Mouse (Mus musculus): ENCODE data around the gene Sco1. TPM values are rescaled to one million over a fixed set of nuclear protein-coding genes. Genes with fewer than 3 reads are reported as not detected.

The Sco1 gene
- total RNA-seq, 2 experiments from 2014 or later = 2.7 to 4.0 TPM

GRCm38 (mm10) chr11:67039799-67040198 is 12.7 kb upstream of the Sco1 start:
- no peak; the same call in 1 of the 2 replicates for ATAC-seq (replicated peaks; ENCODE audit: low FRiP score, poor library complexity, severe bottlenecking)

GRCm38 (mm10) chr11:67040483-67040882 is 12.0 kb upstream of the Sco1 start:
- ATAC-seq (replicated peaks; ENCODE audit: low FRiP score, poor library complexity, severe bottlenecking) = no peak

DNA sequence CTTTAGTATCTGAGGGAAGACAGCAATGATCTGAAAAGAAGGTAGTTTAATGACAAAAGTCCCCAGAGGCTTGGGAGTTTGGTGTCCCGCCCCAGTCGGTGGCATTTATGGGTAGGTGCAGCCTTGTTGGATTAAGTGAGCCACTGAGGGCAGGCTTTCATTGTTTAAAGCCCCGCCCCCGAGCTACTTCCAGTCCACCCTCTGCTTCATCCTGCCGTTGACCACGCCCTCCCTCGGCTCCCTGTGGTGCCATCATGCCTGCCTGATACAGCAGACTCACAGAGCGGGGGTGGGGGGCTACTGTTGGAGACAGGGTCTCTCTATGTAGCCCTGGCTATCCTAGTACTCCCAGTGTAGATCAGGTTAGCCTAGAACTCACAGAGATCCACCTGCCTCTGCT is 9.5 kb upstream of the Sco1 start:
- no peak for ATAC-seq (replicated peaks; ENCODE audit: low FRiP score, poor library complexity, severe bottlenecking)

- no peak for ATAC-seq (replicated peaks; ENCODE audit: low FRiP score, poor library complexity, severe bottlenecking)
Measured at GRCm38 (mm10) chr11:67044959-67045358, 7.5 kb upstream of the Sco1 start.

GRCm38 (mm10) chr11:67047199-67047598 is 5.3 kb upstream of the Sco1 start:
- no peak for ATAC-seq (replicated peaks; ENCODE audit: low FRiP score, poor library complexity, severe bottlenecking)

DNA sequence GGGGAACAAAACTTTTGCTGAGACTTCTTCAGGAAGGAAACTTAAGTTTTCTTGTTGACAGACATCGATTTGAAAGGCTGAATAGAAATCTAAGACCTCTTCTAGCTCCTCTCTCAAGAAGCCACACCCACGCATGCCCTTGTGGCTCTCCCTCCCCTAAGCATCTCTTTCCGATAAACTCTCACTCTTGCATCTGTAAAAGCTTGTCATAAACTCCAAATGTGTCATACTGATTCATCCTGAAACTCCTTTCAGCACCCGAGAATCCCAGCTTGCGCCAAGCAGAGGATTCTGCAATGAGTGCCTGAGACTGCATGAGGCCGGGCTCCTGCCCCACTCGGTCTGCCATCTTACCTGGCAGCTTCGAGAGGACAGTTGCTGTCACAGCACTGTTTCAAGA is 4.0 kb upstream of the Sco1 start:
- ATAC-seq (replicated peaks; ENCODE audit: low FRiP score, poor library complexity, severe bottlenecking) = no peak

- ATAC-seq (replicated peaks; ENCODE audit: low FRiP score, poor library complexity, severe bottlenecking) = no peak
Measured at GRCm38 (mm10) chr11:67049256-67049655, 3.2 kb upstream of the Sco1 start.

DNA sequence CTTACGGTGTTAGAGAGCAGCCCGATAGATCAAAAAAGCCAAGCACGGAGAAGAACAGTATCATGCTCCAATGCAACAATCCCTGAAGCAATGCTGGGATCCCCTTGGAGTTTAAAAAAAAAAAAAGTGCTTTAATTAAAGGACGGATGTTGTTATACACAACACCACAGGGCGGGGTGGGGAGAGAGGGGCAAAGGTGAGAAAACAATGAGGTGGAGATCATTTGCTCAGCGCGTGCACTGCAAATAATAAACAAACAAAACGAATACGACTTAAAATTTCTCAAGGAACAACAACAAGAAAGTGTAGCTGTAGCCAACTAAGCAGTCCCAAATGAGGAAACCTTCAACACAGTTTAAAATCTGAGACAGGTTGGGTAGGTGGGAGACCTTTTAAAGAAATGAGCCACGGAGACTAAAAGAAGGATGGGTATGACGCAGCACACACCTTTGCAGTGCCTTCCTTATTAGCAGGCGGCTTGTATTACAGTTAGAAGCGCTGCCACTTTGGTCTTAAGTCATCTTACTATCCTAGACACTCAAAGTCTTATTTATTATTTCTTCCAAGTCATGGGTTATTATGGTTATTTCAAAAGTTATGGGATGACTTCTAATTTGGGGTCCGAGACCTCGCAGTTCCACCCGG is 672 bp upstream of the Sco1 start:
- peak; percentile 54 for ATAC-seq (replicated peaks; ENCODE audit: low FRiP score, poor library complexity, severe bottlenecking)

GRCm38 (mm10) chr11:67054754-67055365 is 2.4 kb downstream of the Sco1 start:
- no peak for ATAC-seq (replicated peaks; ENCODE audit: low FRiP score, poor library complexity, severe bottlenecking)

DNA sequence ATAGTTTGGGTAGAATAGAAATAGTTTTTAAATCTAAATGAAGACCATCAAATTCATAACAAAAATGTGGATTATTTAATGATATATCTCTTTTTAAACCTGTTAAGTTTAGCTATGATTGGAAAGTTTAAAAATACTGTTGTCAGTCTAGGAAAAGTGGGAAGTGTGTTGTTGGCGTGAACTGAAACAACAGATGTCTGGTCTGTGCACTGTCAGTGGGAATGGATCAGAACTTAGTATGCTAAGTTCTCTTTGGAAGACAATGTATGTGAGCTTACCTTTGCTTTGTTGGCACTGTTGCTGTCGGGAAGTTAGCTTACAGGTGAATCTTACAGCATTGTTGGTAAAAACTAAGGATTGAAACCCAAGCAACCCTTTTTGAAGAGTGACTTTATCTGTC is 8.8 kb downstream of the Sco1 start:
- no peak for ATAC-seq (replicated peaks; ENCODE audit: low FRiP score, poor library complexity, severe bottlenecking)

GRCm38 (mm10) chr11:67062726-67063125 is 10.3 kb downstream of the Sco1 start:
- no peak for ATAC-seq (replicated peaks; ENCODE audit: low FRiP score, poor library complexity, severe bottlenecking)

DNA sequence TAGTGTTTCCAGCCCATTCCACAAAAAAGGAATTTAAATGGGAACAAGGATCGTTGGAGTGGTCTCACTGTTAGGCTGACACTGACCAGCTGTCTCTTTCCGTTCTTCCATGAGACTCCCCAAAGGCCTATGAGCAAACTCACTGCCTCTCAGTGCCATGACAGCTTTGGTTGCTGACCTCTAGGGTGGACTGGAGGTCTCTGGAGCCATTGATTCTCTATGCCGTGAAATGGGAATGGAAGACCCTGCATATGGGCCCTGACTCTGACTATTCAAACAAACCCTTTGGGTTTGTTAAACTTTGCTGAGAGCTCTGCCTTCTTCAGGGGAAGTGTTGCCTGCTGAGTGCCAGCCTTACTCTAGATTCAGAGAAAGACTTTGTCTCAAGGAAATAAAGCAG is 15.3 kb downstream of the Sco1 start:
- ATAC-seq (replicated peaks; ENCODE audit: low FRiP score, poor library complexity, severe bottlenecking) = no peak

DNA sequence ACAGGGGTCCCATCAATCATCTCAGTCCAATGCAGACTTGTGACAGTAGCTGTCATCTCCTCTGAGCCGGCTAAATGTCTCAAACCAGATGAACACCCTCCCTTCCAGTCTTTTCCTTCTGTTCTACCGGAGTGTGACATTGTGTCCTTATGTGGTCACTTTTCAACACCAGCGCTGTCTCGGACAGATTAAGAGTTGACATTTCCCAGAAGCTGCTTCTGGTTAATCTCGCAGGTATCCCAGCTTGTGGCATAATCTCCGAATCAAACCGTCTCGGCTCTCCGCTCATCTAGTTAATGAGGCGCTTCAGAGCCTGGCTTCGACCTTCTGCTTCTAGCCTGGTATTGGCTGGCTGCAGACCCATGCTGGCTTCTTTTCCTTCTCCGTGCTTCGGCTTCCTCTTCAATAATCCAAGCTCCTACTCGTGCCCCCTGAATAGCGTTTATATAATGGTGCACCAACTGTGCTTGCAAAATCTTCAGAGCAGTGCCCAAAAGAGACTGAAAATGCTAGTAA is 20.2 kb downstream of the Sco1 start:
- ATAC-seq (replicated peaks; ENCODE audit: low FRiP score, poor library complexity, severe bottlenecking) = no peak

DNA sequence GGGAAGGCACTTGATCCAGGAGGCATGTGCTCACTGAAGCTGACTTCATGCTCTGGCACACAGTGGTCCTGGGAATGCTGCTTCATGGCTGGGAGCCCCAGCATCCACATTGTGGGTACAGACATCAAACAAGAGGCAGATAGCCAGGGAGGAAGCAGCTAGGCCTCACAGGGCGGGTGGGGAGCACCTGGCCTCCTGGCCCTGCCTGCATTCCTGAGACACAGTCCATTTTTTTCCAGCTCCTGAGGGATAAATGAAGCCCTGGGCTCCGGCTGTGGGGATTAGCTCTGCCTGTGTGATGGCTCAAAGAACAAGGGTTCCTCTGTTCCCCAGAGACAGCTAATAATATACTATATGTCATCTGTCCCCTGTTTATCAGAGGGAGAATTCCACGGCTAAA is 22.6 kb downstream of the Sco1 start:
- no peak for ATAC-seq (replicated peaks; ENCODE audit: low FRiP score, poor library complexity, severe bottlenecking)

GRCm38 (mm10) chr11:67076781-67077180 is 24.3 kb downstream of the Sco1 start:
- no peak for ATAC-seq (replicated peaks; ENCODE audit: low FRiP score, poor library complexity, severe bottlenecking)

- no peak for ATAC-seq (replicated peaks; ENCODE audit: low FRiP score, poor library complexity, severe bottlenecking)
Measured at GRCm38 (mm10) chr11:67077435-67077834, 25.0 kb downstream of the Sco1 start.

- no peak for ATAC-seq (replicated peaks; ENCODE audit: low FRiP score, poor library complexity, severe bottlenecking)
Measured at GRCm38 (mm10) chr11:67078000-67078399, 25.5 kb downstream of the Sco1 start, which contains the start of gene Myh3. TSS of gene Myh3 (plus strand) at chr11:67078300.

DNA sequence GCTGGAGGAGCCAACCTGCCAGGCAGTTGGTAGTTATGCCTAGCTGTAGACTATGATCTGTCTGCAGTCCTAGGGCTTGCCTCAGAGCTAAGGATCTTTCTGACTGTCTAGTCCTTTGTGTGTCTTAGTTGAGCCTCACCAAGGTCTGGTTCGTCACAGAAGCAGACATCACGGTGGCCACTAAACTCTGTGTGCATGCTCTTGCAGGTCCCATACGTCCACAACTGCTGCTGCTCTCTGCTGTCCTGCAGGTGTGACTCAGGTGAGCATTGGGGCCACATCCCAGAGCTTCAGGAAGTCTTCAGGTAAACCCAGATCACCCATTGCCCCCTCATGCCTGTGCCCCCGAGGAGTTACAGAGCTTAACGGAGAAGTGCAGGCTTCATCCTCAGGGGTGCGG is 26.4 kb downstream of the Sco1 start:
- ATAC-seq (replicated peaks; ENCODE audit: low FRiP score, poor library complexity, severe bottlenecking) = no peak

DNA sequence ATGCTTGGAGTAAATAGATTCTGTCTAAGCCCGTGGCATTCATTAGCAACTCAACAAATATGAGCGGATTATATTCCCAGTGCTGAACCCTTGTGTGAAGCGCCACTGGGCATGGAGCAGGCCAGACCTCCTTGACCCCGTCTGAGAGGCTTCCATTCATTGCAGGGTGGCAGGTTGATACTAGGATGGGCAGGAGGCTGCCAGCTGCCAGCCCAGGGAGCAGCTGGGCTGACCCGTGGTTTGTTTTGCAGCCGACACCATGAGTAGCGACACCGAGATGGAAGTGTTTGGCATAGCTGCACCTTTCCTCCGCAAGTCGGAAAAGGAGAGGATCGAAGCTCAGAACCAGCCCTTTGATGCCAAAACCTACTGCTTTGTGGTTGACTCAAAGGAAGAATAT is 27.3 kb downstream of the Sco1 start:
- ATAC-seq (replicated peaks; ENCODE audit: low FRiP score, poor library complexity, severe bottlenecking) = no peak

- ATAC-seq (replicated peaks; ENCODE audit: low FRiP score, poor library complexity, severe bottlenecking) = peak; percentile 69; the same call in 1 of the 2 replicates
Measured at GRCm38 (mm10) chr11:67080168-67080567, 27.7 kb downstream of the Sco1 start.

DNA sequence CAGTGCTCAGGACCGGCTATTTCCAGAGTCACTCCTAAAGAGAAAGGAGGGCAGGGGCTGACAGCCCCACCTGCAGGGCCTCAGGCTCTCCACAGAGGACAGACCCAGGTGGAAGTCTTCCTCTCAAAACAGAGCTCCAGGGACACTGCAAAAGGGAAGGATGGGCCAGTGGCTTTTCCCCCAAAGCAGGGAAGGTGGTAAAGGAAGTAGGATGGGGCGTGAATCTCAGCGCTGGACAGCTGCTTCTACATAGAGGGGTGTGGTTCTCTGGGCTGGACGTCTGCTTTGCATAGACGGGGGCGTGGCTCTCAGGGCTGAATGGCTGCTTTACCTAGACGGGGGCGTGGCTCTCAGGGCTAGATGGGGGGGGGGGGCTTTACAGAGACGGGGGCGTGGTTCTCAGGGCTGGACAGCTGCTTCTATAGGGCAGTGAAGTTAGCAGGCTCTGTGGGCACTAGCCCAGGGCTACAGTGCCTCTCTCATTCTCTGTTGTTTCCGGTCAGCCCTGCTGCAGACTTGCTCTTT is 28.7 kb downstream of the Sco1 start:
- no peak for ATAC-seq (replicated peaks; ENCODE audit: low FRiP score, poor library complexity, severe bottlenecking)

Measured in erythroblast, adult 5-6 weeks (primary cell).